Mouse (Mus musculus) liver, postnatal 0 days (tissue): Measurements from ENCODE around the gene Sucla2.

ENCODE experiments used
- CTCF ChIP-seq: sonication (generic); IDR thresholded peaks from 2 replicates; pipeline ENCODE4 v1.5.1; 2016; ENCODE audit warnings: antibody characterized with exemption, low read depth
- EP300 ChIP-seq: IDR thresholded peaks from 2 replicates; pipeline ENCODE4 v1.6.1; 2016; ENCODE audit warnings: antibody characterized with exemption, low read depth, mild to moderate bottlenecking

DNA sequence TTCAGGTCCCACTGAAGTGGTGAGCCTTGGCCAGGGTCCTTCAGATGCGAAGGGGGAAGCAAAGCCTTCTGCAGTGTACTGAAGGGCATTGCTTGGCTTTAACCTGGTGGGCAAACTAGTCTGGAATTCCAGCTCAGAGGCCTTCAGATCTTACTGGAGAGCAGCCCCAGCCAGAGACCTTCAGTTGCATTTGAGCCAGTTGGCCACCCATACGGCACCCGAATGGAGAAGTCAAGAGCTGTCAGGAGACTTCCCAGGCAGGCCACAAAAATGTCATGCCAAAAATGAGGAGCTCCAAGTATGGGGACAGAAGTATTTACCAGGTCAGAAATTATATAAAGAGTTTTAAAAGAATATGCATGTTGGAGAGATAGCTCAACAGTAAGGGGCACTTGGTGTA is 22.9 kb downstream of the Sucla2 start, which contains the start of gene Nudt15:
- TF ChIP-seq CTCF = no peak
- no peak for TF ChIP-seq EP300
